Mouse (Mus musculus): ENCODE measurements around the gene Olfr102. TPM values are rescaled to one million over a fixed set of nuclear protein-coding genes. Genes with fewer than 3 reads are reported as not detected.

Gene Olfr102
- polyA plus RNA-seq, 1 experiment from 2014 or later = not detected

Other genes with a start within 250 kb of the Olfr102 start
- gene Olfr90, start 228.6 kb downstream of the Olfr102 start, polyA plus RNA-seq (2016; fragmentation: Nextera tagmentation; extraction: Ambion mirVana) = not detected in 2 replicates
- gene Olfr91, start 218.8 kb downstream of the Olfr102 start, polyA plus RNA-seq (2016; fragmentation: Nextera tagmentation; extraction: Ambion mirVana) = 0.15 TPM in 1 of 2 replicates, not detected in the other
- not detected in 2 replicates for gene Olfr92, start 197.0 kb downstream of the Olfr102 start, polyA plus RNA-seq (2016; fragmentation: Nextera tagmentation; extraction: Ambion mirVana)
- gene Olfr93, start 155.6 kb downstream of the Olfr102 start, polyA plus RNA-seq (2016; fragmentation: Nextera tagmentation; extraction: Ambion mirVana) = not detected in 2 replicates
- gene Ubd, start 123.2 kb downstream of the Olfr102 start, polyA plus RNA-seq (2016; fragmentation: Nextera tagmentation; extraction: Ambion mirVana) = not detected in 2 replicates
- gene Olfr94, start 116.1 kb downstream of the Olfr102 start, polyA plus RNA-seq (2016; fragmentation: Nextera tagmentation; extraction: Ambion mirVana) = not detected in 2 replicates
- gene Olfr95, start 103.9 kb downstream of the Olfr102 start, polyA plus RNA-seq (2016; fragmentation: Nextera tagmentation; extraction: Ambion mirVana) = not detected in 2 replicates
- gene Olfr96, start 96.9 kb downstream of the Olfr102 start, polyA plus RNA-seq (2016; fragmentation: Nextera tagmentation; extraction: Ambion mirVana) = not detected in 2 replicates
- not detected in 2 replicates for gene Olfr97, start 79.7 kb downstream of the Olfr102 start, polyA plus RNA-seq (2016; fragmentation: Nextera tagmentation; extraction: Ambion mirVana)
- not detected in 2 replicates for gene Olfr98, start 53.3 kb downstream of the Olfr102 start, polyA plus RNA-seq (2016; fragmentation: Nextera tagmentation; extraction: Ambion mirVana)
- 1.9 and 2.6 TPM in 2 replicates for gene H2-M3, start 46.8 kb downstream of the Olfr102 start, polyA plus RNA-seq (2016; fragmentation: Nextera tagmentation; extraction: Ambion mirVana)
- not detected in 2 replicates for gene Olfr99, start 33.6 kb downstream of the Olfr102 start, polyA plus RNA-seq (2016; fragmentation: Nextera tagmentation; extraction: Ambion mirVana)
- not detected in 2 replicates for gene Olfr101, start 12.7 kb downstream of the Olfr102 start, polyA plus RNA-seq (2016; fragmentation: Nextera tagmentation; extraction: Ambion mirVana)
- gene Olfr103, start 22.6 kb upstream of the Olfr102 start, polyA plus RNA-seq (2016; fragmentation: Nextera tagmentation; extraction: Ambion mirVana) = not detected in 2 replicates
- gene Olfr104-ps, start 42.5 kb upstream of the Olfr102 start, polyA plus RNA-seq (2016; fragmentation: Nextera tagmentation; extraction: Ambion mirVana) = not detected in 2 replicates
- gene Olfr105-ps, start 62.0 kb upstream of the Olfr102 start, polyA plus RNA-seq (2016; fragmentation: Nextera tagmentation; extraction: Ambion mirVana) = not detected in 2 replicates
- not detected in 2 replicates for gene Olfr106-ps, start 73.3 kb upstream of the Olfr102 start, polyA plus RNA-seq (2016; fragmentation: Nextera tagmentation; extraction: Ambion mirVana)
- gene Olfr107, start 82.2 kb upstream of the Olfr102 start, polyA plus RNA-seq (2016; fragmentation: Nextera tagmentation; extraction: Ambion mirVana) = not detected in 2 replicates
- gene Olfr108, start 128.4 kb upstream of the Olfr102 start, polyA plus RNA-seq (2016; fragmentation: Nextera tagmentation; extraction: Ambion mirVana) = not detected in 2 replicates
- not detected in 2 replicates for gene Olfr109, start 141.9 kb upstream of the Olfr102 start, polyA plus RNA-seq (2016; fragmentation: Nextera tagmentation; extraction: Ambion mirVana)
- gene H2-M2, start 166.5 kb upstream of the Olfr102 start, polyA plus RNA-seq (2016; fragmentation: Nextera tagmentation; extraction: Ambion mirVana) = not detected in 2 replicates
- not detected in 2 replicates for gene Olfr110, start 175.4 kb upstream of the Olfr102 start, polyA plus RNA-seq (2016; fragmentation: Nextera tagmentation; extraction: Ambion mirVana)
- gene Olfr111, start 191.0 kb upstream of the Olfr102 start, polyA plus RNA-seq (2016; fragmentation: Nextera tagmentation; extraction: Ambion mirVana) = not detected in 2 replicates